Mouse (Mus musculus) bone marrow, adult 2 months (tissue): ENCODE measurements around the gene Sec24b.

Experiments
- CTCF ChIP-seq: fragments of 200-500 bp; IDR thresholded peaks from 2 replicates; pipeline ENCODE4 v1.5.1; 2011; ENCODE audit warnings: low read length, control low read depth; ENCODE audit not compliant: control insufficient read depth, insufficient read depth
- POLR2A ChIP-seq: fragments of 200-500 bp; IDR thresholded peaks from 2 replicates; pipeline ENCODE4 v1.6.1; 2011; ENCODE audit warnings: low read depth, mild to moderate bottlenecking, control low read depth, low read length, borderline replicate concordance; ENCODE audit not compliant: control insufficient read depth

DNA sequence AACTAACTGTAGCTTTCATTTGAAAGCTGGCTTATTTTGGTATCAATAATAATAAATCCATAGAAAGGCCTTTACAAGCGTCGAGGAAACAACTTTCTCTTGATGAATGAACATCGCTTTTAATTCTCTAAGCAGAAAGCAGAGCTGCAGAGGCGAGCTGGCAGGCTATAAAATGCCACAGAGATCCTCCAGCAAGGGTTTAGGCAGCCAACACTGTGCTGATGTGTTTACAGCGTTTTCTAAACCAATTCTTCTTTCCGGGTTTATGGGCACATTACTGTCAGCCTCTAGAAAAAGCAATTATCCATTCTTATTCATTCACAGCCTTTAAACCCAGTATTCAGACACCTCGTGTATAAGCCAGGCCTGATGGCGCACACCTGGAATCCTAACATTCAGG lies 98.8 kb downstream of the Sec24b start:
- no peak for TF ChIP-seq CTCF
- no peak for TF ChIP-seq POLR2A
